Mouse (Mus musculus) small intestine, adult 2 months (tissue): ENCODE results near the gene P2ry1.

Source experiments
- CTCF ChIP-seq: fragments of 200-500 bp; IDR thresholded peaks from 2 replicates; pipeline ENCODE4 v1.5.1; 2012; ENCODE audit warnings: low read depth, mild to moderate bottlenecking, control low read depth, inconsistent platforms, low read length, moderate library complexity, mixed read lengths; ENCODE audit not compliant: insufficient replicate concordance, insufficient read length; ENCODE audit errors: extremely low read depth
- POLR2A ChIP-seq: fragments of 200-500 bp; IDR thresholded peaks from 2 replicates; pipeline ENCODE4 v1.6.1; 2012; ENCODE audit warnings: low read depth, mild to moderate bottlenecking, control low read depth, inconsistent platforms, low read length, moderate library complexity

DNA sequence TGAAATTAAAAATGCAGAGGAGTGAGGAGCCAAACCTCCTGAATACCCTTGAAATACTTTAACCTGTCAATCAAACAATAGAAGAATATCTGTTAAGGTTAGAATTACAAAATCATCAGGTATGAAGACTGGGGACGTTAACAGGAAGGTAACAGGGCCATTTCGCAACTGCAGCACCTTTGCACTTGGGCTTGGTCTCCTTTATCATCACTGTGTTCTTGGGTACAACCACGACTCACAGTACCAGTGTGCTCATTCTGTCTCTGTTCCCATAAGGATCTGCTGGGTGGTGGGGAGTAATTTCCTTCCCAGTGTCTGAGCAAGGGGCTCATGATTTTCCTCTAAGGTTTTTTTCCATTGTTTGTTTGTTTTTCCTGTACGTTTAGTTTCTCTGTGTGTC, 1.8 kb upstream of the P2ry1 start:
- TF ChIP-seq POLR2A (no peak), CTCF (no peak)
